Mouse (Mus musculus) liver, adult (tissue): Measurements from ENCODE around the gene Maml2.

ENCODE experiments used
- GATA4 ChIP-seq: IDR thresholded peaks from 2 replicates; pipeline ENCODE4 v1.6.1; 2014; ENCODE audit warnings: mild to moderate bottlenecking, low read length; ENCODE audit not compliant: insufficient replicate concordance

The Maml2 gene

GRCm38 (mm10) chr9:13574059-13574458 is 276.3 kb downstream of the Maml2 start:
- TF ChIP-seq GATA4 = no peak

- no peak; the same call in 1 of the 2 replicates for TF ChIP-seq GATA4
Measured at GRCm38 (mm10) chr9:13574913-13575312, 277.2 kb downstream of the Maml2 start.

- no peak for TF ChIP-seq GATA4
Measured at GRCm38 (mm10) chr9:13577150-13577549, 279.4 kb downstream of the Maml2 start.

- TF ChIP-seq GATA4 = no peak
Measured at GRCm38 (mm10) chr9:13581184-13581583, 283.4 kb downstream of the Maml2 start.

GRCm38 (mm10) chr9:13583952-13584351 is 286.2 kb downstream of the Maml2 start:
- no peak for TF ChIP-seq GATA4

- no peak for TF ChIP-seq GATA4
Measured at GRCm38 (mm10) chr9:13584435-13584834, 286.7 kb downstream of the Maml2 start.

GRCm38 (mm10) chr9:13587085-13587933 is 289.6 kb downstream of the Maml2 start:
- no peak for TF ChIP-seq GATA4

GRCm38 (mm10) chr9:13588786-13589185 is 291.0 kb downstream of the Maml2 start:
- no peak for TF ChIP-seq GATA4

- no peak for TF ChIP-seq GATA4
Measured at GRCm38 (mm10) chr9:13592701-13593100, 294.9 kb downstream of the Maml2 start.

- TF ChIP-seq GATA4 = no peak
Measured at GRCm38 (mm10) chr9:13597736-13598135, 300.0 kb downstream of the Maml2 start.

- no peak for TF ChIP-seq GATA4
Measured at GRCm38 (mm10) chr9:13598596-13599333, 301.0 kb downstream of the Maml2 start.

GRCm38 (mm10) chr9:13599334-13599614 is 301.5 kb downstream of the Maml2 start:
- no peak for TF ChIP-seq GATA4

GRCm38 (mm10) chr9:13599800-13600199 is 302.0 kb downstream of the Maml2 start:
- no peak for TF ChIP-seq GATA4

GRCm38 (mm10) chr9:13601729-13602128 is 304.0 kb downstream of the Maml2 start:
- no peak for TF ChIP-seq GATA4

- no peak for TF ChIP-seq GATA4
Measured at GRCm38 (mm10) chr9:13603533-13604143, 305.9 kb downstream of the Maml2 start.

- no peak for TF ChIP-seq GATA4
Measured at GRCm38 (mm10) chr9:13607609-13608185, 309.9 kb downstream of the Maml2 start.
